Mouse (Mus musculus) midbrain, embryonic 16.5 days (tissue): Measurements from ENCODE around the gene Kif24. TPM values are rescaled to one million over a fixed set of nuclear protein-coding genes. Genes with fewer than 3 reads are reported as not detected.

Experiments used
- ATAC-seq: fragments of 200-750 bp; cut with Nextera tagmentation; 2 replicates; pipeline ENCODE4 v1.8.0; 2017; ENCODE audit warnings: moderate TSS enrichment
- H3K27ac ChIP-seq: fragments of 300-500 bp; sonication (generic); 2 replicates; pipeline ENCODE4 v1.5.1; 2014; ENCODE audit warnings: mild to moderate bottlenecking, low read length, mixed read lengths
- H3K27me3 ChIP-seq: fragments of 300-500 bp; sonication (generic); 2 replicates; pipeline ENCODE4 v1.6.1; 2014; ENCODE audit warnings: low read depth, low read length, mixed read lengths; ENCODE audit not compliant: control insufficient read depth, insufficient read depth
- H3K36me3 ChIP-seq: fragments of 300-500 bp; sonication (generic); 2 replicates; pipeline ENCODE4 v1.6.1; 2014; ENCODE audit warnings: mild to moderate bottlenecking, low read length, moderate library complexity, mixed read lengths; ENCODE audit not compliant: control insufficient read depth, insufficient read depth
- H3K4me1 ChIP-seq: fragments of 300-500 bp; sonication (generic); 2 replicates; pipeline ENCODE4 v1.6.1; 2014; ENCODE audit warnings: mild to moderate bottlenecking, low read length, mixed read lengths; ENCODE audit not compliant: control insufficient read depth, insufficient read depth
- H3K4me2 ChIP-seq: fragments of 300-500 bp; sonication (generic); 2 replicates; pipeline ENCODE4 v1.6.1; 2014; ENCODE audit warnings: mild to moderate bottlenecking, low read length, mixed read lengths
- H3K4me3 ChIP-seq: fragments of 300-500 bp; sonication (generic); 2 replicates; pipeline ENCODE4 v1.5.1; 2014; ENCODE audit warnings: low read depth, mild to moderate bottlenecking, low read length, moderate library complexity, mixed read lengths
- H3K9ac ChIP-seq: fragments of 300-500 bp; sonication (generic); 2 replicates; pipeline ENCODE4 v1.6.1; 2014; ENCODE audit warnings: low read depth, low read length, mixed read lengths
- H3K9me3 ChIP-seq: fragments of 300-500 bp; sonication (generic); replicated peaks from 2 replicates; pipeline ENCODE4 v1.6.1; 2014; ENCODE audit warnings: mild to moderate bottlenecking, low read length, mixed read lengths; ENCODE audit not compliant: control insufficient read depth, poor library complexity, severe bottlenecking
- WGBS: fragments of 180-500 bp; shearing (Covaris S2); extraction: QIAGEN DNeasy Blood & Tissue Kit; methylation state at CpG from one replicate; pipeline ENCODE4 v1.1.7; 2014; 5-methylcytosine and 5-hydroxymethylcytosine counted together
- polyA plus RNA-seq: library from polyadenylated mRNA; unstranded; fragments of >200 nt; fragmentation: Nextera tagmentation; extraction: Ambion mirVana; gene quantifications from 2 replicates; pipeline ENCODE4 v1.2.1, GENCODE M21; 2015

Kif24 gene
- polyA plus RNA-seq, 1 experiment from 2014 or later: 2.5 TPM

DNA sequence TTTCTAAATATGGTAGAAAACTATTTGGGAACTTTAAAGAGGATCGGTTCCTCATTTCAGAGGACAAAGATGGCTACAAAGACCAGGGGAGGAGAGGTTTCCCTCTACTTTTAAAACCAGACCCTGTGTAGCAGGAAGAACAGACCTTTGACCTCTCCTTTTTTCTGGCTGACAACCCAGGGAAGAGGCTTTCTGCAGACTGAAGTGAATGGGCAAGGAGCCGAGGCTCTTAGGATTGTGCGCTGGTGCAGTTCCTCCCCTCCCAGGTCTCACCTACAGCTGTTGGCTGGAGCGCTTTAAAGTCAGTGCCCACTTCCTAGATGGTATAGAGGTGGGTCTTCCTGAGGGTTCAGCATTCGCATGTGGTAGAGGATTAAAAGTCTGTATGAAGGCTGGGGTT is 32.4 kb upstream of the Kif24 start:
- WGBS: 51% methylated on average over 5 of the region's 5 CpGs
- peaks cover 6% of the 10 kb centered on the region; the same call in 1 of the 2 replicates for H3K4me1 ChIP-seq
- no peak overlapping the region for H3K27ac ChIP-seq
- no peak for ATAC-seq
- peaks cover 45% of the 10 kb centered on the region for H3K27me3 ChIP-seq
- H3K4me3 ChIP-seq: peak overlapping the region; percentile 36
- H3K4me2 ChIP-seq: peak overlapping the region; percentile 61
- H3K9ac ChIP-seq: peak overlapping the region; percentile 54
- no peaks in the 10 kb centered on the region for H3K9me3 ChIP-seq
- no peaks in the 10 kb centered on the region; the same call in 1 of the 2 replicates for H3K36me3 ChIP-seq

- peak; percentile 47 for ATAC-seq
- H3K4me2 ChIP-seq: no peak overlapping the region
- no peaks in the 10 kb centered on the region for H3K9me3 ChIP-seq
- 65% methylated on average over 11 of the region's 11 CpGs for WGBS
- H3K4me1 ChIP-seq: peaks cover 6% of the 10 kb centered on the region; the same call in 1 of the 2 replicates
- no peak overlapping the region for H3K9ac ChIP-seq
- H3K36me3 ChIP-seq: no peaks in the 10 kb centered on the region; the same call in 1 of the 2 replicates
- no peak overlapping the region for H3K4me3 ChIP-seq
- H3K27ac ChIP-seq: no peak overlapping the region
- H3K27me3 ChIP-seq: peaks cover 36% of the 10 kb centered on the region
Observed at GRCm38 (mm10) chr4:41495850-41496249, 31.2 kb upstream of the Kif24 start.

DNA sequence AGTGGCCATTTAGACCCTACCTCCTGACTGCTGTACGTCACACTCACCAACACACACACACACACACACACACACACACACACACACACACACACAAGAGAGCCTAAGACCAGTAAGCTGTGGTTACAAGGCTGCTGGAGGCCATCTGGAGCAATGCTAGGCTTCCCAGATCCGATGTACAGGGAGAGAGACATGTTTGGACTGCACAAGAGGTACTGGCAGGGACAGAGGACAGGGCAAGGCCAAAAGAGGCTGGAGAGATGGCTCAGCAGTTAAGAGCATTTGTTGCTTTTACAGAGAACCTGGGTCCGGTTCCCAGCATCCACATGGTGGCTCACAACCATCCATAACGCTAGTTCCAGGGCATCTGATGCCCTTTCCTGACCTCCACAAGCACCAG is 30.4 kb upstream of the Kif24 start:
- no peak for ATAC-seq
- H3K9ac ChIP-seq: no peak overlapping the region
- H3K27ac ChIP-seq: peak overlapping the region; percentile 33; the same call in 1 of the 2 replicates
- no peaks in the 10 kb centered on the region for H3K9me3 ChIP-seq
- H3K36me3 ChIP-seq: no peaks in the 10 kb centered on the region; the same call in 1 of the 2 replicates
- WGBS: 74% methylated on average over 4 of the region's 4 CpGs
- H3K27me3 ChIP-seq: peaks cover 29% of the 10 kb centered on the region
- H3K4me1 ChIP-seq: peaks cover 6% of the 10 kb centered on the region; the same call in 1 of the 2 replicates
- H3K4me2 ChIP-seq: no peak overlapping the region
- no peak overlapping the region for H3K4me3 ChIP-seq

DNA sequence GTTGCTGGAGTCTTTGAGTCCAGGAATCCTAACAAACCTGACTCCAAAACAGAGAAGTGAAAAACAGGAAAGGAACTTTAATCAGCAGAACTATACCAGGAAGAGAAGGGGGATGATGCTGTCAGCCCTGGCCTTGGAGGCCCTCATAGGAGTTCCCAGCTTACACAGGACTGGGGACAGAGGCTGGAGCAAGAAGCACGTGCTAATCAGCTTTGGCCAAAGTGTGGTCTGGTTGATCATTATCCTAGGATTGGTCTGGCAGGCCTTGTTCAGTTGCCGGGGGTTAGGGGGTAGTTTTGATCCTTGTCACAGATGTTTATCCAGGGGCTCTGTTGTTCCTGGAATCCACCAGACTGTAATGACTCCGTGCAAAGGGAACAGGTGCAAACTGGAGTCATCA is 29.7 kb upstream of the Kif24 start:
- Histone ChIP-seq H3K4me3 (no peak overlapping the region), H3K27ac (no peak overlapping the region), H3K9me3 (no peaks in the 10 kb centered on the region), H3K4me2 (no peak overlapping the region), H3K4me1 (peaks cover 6% of the 10 kb centered on the region; the same call in 1 of the 2 replicates), H3K27me3 (peaks cover 22% of the 10 kb centered on the region), H3K9ac (no peak overlapping the region), H3K36me3 (no peaks in the 10 kb centered on the region; the same call in 1 of the 2 replicates)
- no peak for ATAC-seq
- 56% methylated on average over 3 of the region's 3 CpGs for WGBS

GRCm38 (mm10) chr4:41493464-41494116 is 28.9 kb upstream of the Kif24 start:
- ATAC-seq: no peak

DNA sequence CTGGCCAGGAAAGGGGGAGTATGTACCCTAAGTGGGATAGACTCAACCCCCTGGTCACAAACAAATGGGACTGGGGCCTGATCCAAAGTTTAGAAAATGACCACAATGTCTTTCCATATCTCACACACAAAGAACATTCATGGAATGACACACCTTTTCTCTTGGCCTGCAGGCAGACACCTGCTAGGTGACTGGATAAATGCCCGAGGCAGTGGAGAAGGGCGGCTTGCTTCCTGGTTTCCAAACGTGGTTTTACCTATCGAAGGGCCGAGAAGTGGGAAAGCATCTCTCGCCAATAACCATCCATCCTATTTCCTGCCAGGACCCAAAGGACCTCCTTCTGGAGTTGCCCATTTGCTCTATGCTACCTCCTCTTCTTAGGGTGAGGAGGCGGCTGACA is 28.3 kb upstream of the Kif24 start:
- no peak for ATAC-seq
- 87% methylated on average over 7 of the region's 7 CpGs for WGBS

More at GRCm38 (mm10) chr4:41493464-41494116, 28.9 kb upstream of the Kif24 start:
- no peaks in the 10 kb centered on the region; the same call in 1 of the 2 replicates for H3K36me3 ChIP-seq
- peaks cover 17% of the 10 kb centered on the region for H3K27me3 ChIP-seq
- no peak overlapping the region for H3K9ac ChIP-seq
- 85% methylated on average over 3 of the region's 3 CpGs for WGBS
- no peak overlapping the region for H3K4me3 ChIP-seq
- H3K9me3 ChIP-seq: no peaks in the 10 kb centered on the region
- H3K4me2 ChIP-seq: no peak overlapping the region
- H3K4me1 ChIP-seq: peaks cover 6% of the 10 kb centered on the region; the same call in 1 of the 2 replicates
- H3K27ac ChIP-seq: no peak overlapping the region

DNA sequence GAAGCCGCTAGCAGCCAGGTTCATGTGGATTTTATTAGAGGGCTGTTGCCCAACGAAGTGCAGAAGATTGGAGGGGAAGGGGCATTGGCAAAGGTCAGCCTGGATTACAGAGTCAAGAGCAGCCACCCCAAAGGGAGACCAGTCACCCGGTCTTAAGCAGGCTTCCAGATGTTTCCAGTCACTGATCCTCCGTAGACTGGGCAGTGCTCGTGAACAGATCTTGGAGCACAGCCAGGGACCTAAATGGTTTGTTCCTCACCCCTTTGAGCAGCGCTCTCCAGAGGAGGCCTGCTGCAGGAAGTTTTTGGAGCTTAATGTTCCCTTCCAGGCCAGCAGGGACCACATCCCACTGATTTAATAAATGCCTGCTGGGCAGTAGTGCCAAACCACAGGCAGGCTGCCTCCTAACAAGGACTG is 16.9 kb upstream of the Kif24 start:
- Histone ChIP-seq H3K9ac (no peak overlapping the region), H3K27me3 (no peaks in the 10 kb centered on the region), H3K36me3 (no peaks in the 10 kb centered on the region), H3K9me3 (no peaks in the 10 kb centered on the region), H3K4me3 (no peak overlapping the region), H3K4me2 (no peak overlapping the region), H3K27ac (no peak overlapping the region), H3K4me1 (no peaks in the 10 kb centered on the region)
- no peak for ATAC-seq
- 58% methylated on average over 6 of the region's 6 CpGs for WGBS

More for the DNA sequence above, 28.3 kb upstream of the Kif24 start:
- H3K4me2 ChIP-seq: no peak overlapping the region
- peaks cover 15% of the 10 kb centered on the region for H3K27me3 ChIP-seq
- peaks cover 3% of the 10 kb centered on the region; the same call in 1 of the 2 replicates for H3K4me1 ChIP-seq
- no peak overlapping the region for H3K9ac ChIP-seq
- no peak overlapping the region for H3K4me3 ChIP-seq
- H3K36me3 ChIP-seq: no peaks in the 10 kb centered on the region
- no peaks in the 10 kb centered on the region for H3K9me3 ChIP-seq
- no peak overlapping the region for H3K27ac ChIP-seq

- no peak overlapping the region for H3K9ac ChIP-seq
- H3K9me3 ChIP-seq: no peaks in the 10 kb centered on the region
- H3K4me3 ChIP-seq: no peak overlapping the region
- H3K27ac ChIP-seq: no peak overlapping the region
- 84% methylated on average over 8 of the region's 8 CpGs for WGBS
- ATAC-seq: no peak
- H3K4me1 ChIP-seq: no peaks in the 10 kb centered on the region
- no peak overlapping the region for H3K4me2 ChIP-seq
- H3K36me3 ChIP-seq: no peaks in the 10 kb centered on the region
- H3K27me3 ChIP-seq: no peaks in the 10 kb centered on the region
Observed at GRCm38 (mm10) chr4:41480254-41480653, 15.6 kb upstream of the Kif24 start.

- Histone ChIP-seq H3K9ac (no peak overlapping the region), H3K4me1 (no peaks in the 10 kb centered on the region), H3K4me3 (no peak overlapping the region), H3K27me3 (no peaks in the 10 kb centered on the region), H3K9me3 (no peaks in the 10 kb centered on the region), H3K36me3 (no peaks in the 10 kb centered on the region), H3K4me2 (no peak overlapping the region), H3K27ac (no peak overlapping the region)
- WGBS: 70% methylated on average over 1 of the region's 1 CpGs
- ATAC-seq: no peak
Observed at GRCm38 (mm10) chr4:41479456-41479804, 14.7 kb upstream of the Kif24 start.
